Mouse (Mus musculus) adrenal gland (tissue): ENCODE measurements at regions not wholly inside any gene's neighbourhood (a gene's known extent, or its start where the extent isn't known, plus 50 kb on each side); places are given as distances from the start of the nearest gene placed in this dataset.

Experiments
- intact Hi-C: fragments of 180-260 bp; cut with DNase I; formaldehyde crosslinking; loops from one replicate; pipeline ENCODE4 v1.15.1; 2025

- intact Hi-C loops = loop anchor here (2.0 to 10.0 kb wide), 3 partner anchors 447 to 809 kb away; no protein-coding TSS in a partner anchor
Observed at GRCm38 (mm10) chr5:118879808-118880478, 319.5 kb downstream of the Med13l start.

- intact Hi-C loops = loop anchor here (5.0 kb wide), 1 partner anchor 447 kb away; no protein-coding TSS in a partner anchor
Observed at GRCm38 (mm10) chr5:118880546-118880945, 320.1 kb downstream of the Med13l start.

- intact Hi-C loops = loop anchor here (5.0 kb wide), 1 partner anchor 445 kb away; no protein-coding TSS in a partner anchor
Observed at GRCm38 (mm10) chr5:118881886-118882285, 321.4 kb downstream of the Med13l start.

- intact Hi-C loops = no loop called here
Observed at GRCm38 (mm10) chr5:118888131-118888530, 327.7 kb downstream of the Med13l start.

GRCm38 (mm10) chr5:118891131-118891530 lies 330.7 kb downstream of the Med13l start:
- intact Hi-C loops = no loop called here

- intact Hi-C loops = no loop called here
Observed at GRCm38 (mm10) chr5:118908224-118908623, 347.7 kb downstream of the Med13l start.

- intact Hi-C loops = no loop called here
Observed at GRCm38 (mm10) chr5:118909756-118910155, 349.3 kb downstream of the Med13l start.

GRCm38 (mm10) chr5:118914191-118914750 lies 353.8 kb downstream of the Med13l start:
- intact Hi-C loops = no loop called here

- intact Hi-C loops = no loop called here
Observed at GRCm38 (mm10) chr5:118923357-118923756, 362.9 kb downstream of the Med13l start.

- intact Hi-C loops = no loop called here
Observed at GRCm38 (mm10) chr5:118929037-118929436, 368.6 kb downstream of the Med13l start.

GRCm38 (mm10) chr5:118929990-118930501 lies 369.6 kb downstream of the Med13l start:
- intact Hi-C loops = no loop called here

- intact Hi-C loops = no loop called here
Observed at GRCm38 (mm10) chr5:118939336-118940039, 379.0 kb downstream of the Med13l start.

GRCm38 (mm10) chr5:118944256-118944655 lies 383.8 kb downstream of the Med13l start:
- intact Hi-C loops = no loop called here

GRCm38 (mm10) chr5:118946090-118946489 lies 385.6 kb downstream of the Med13l start:
- intact Hi-C loops = no loop called here

GRCm38 (mm10) chr5:118946994-118947393 lies 386.5 kb downstream of the Med13l start:
- intact Hi-C loops = no loop called here

GRCm38 (mm10) chr5:118948119-118948786 lies 387.8 kb downstream of the Med13l start:
- intact Hi-C loops = no loop called here

GRCm38 (mm10) chr5:118951067-118951466 lies 390.6 kb downstream of the Med13l start:
- intact Hi-C loops = no loop called here

- intact Hi-C loops = no loop called here
Observed at GRCm38 (mm10) chr5:118960521-118961001, 400.1 kb downstream of the Med13l start.

- intact Hi-C loops = no loop called here
Observed at GRCm38 (mm10) chr5:118961091-118961490, 400.6 kb downstream of the Med13l start.

- intact Hi-C loops = no loop called here
Observed at GRCm38 (mm10) chr5:118962152-118962551, 401.7 kb downstream of the Med13l start.

- intact Hi-C loops = no loop called here
Observed at GRCm38 (mm10) chr5:118963001-118963400, 402.5 kb downstream of the Med13l start.
